Mouse (Mus musculus) cerebellum, adult 9-10 months (tissue): ENCODE results near the gene Grm3.

Source experiments
- DNase-seq: peaks from one replicate; pipeline ENCODE4 v3.0.0; 2022

The Grm3 gene

DNA sequence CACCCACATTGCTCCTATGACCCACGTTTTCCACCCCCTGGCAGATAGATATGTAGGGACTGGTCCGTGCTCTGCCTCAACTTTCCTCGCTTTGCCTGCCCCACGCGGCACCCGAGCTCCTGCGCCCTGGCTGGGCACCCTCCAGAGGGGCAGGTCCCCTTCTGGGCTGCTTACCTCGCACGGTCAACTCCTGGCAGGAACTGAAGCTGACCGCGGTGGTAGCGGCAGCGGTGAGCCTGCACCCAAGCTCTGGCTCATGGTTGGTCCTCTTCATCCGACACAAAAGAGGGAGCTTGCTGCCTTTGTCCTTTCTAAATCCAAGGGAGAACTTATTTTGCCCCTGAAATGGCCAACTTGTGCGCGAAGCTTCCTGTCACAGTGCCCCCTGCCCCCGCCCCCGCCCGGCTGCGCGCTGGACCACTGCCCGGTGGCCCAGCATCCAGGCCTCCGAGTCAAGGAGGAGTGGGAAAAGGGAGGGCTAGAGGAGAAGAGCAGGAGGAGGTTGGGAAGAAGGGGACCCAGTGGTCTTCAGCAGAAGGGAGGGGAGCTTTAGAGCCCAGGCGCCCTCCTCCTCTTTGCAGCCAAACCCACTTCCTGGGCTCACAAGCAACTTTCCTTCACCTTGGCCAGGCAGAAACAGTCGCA, at the start of gene Grm3:
TSS of gene Grm3 (minus strand) at position 215 of the 645 bp plus-strand sequence.
- DNase-seq: no peak

DNA sequence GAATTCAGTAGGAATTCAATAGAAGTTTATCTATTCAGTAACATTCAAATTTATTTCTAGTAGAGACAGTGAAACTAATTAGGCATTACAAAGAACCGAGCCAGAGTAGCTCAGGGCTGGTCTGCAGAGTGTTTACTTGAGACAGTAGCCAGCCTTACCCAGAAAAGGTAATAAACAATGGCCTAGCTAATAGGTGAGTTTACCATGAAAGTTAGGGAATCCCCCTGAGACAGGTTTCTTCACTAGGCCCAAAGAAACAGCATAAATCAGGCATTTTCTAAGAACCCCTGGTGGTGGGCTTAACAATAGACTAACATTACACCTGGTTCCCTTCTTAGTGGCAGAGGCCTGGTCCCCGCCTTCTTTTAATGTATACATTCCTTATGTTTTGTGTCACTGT, 30.8 kb upstream of the Grm3 start:
- DNase-seq: no peak

DNA sequence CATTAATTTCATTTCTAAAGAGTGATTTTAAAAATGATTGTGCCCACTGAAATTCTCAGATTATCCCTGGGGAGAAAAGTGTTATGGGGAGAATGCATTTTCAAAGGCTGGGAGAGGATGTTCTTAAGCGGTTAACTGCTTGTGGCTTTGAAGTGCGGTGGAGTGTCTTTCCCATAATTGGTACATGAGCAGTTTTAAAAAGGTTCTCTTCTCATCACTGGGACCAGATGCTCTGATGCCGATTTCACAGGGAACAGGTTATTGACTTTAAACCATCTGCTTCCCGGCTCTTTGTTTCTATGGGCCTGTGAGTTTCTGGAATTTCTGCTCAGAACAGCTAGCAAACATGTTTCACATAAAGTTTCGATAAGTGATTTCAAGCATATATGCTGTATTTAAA, 23.2 kb upstream of the Grm3 start:
- no peak for DNase-seq

- no peak for DNase-seq
Measured at GRCm38 (mm10) chr5:9744120-9744519, 19.1 kb upstream of the Grm3 start.

GRCm38 (mm10) chr5:9725601-9726268, 765 bp upstream of the Grm3 start:
- peak; percentile 48 for DNase-seq

GRCm38 (mm10) chr5:9724287-9724955, 549 bp downstream of the Grm3 start:
- DNase-seq: no peak

DNA sequence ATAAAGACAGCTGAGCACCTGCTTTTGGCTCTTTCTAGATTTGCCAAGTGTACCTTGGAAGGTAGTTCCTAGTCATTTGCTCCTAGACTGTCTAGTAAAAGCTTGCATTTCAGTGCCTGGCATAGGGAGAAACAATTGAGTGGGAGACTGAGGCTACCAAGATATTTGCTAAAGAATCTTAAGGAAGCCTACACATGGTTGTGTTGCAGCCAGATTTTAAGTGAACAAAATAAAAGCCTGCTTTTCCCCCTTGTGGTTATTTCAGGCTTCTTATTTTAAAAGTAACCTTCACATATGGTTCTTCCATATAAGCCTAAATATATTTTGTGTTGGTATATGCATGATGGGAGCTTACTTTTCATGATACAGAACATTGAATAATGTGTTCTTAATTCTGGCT, 3.8 kb downstream of the Grm3 start:
- no peak for DNase-seq

GRCm38 (mm10) chr5:9716295-9716694, 8.7 kb downstream of the Grm3 start:
- no peak for DNase-seq

GRCm38 (mm10) chr5:9707096-9707495, 17.9 kb downstream of the Grm3 start:
- no peak for DNase-seq

DNA sequence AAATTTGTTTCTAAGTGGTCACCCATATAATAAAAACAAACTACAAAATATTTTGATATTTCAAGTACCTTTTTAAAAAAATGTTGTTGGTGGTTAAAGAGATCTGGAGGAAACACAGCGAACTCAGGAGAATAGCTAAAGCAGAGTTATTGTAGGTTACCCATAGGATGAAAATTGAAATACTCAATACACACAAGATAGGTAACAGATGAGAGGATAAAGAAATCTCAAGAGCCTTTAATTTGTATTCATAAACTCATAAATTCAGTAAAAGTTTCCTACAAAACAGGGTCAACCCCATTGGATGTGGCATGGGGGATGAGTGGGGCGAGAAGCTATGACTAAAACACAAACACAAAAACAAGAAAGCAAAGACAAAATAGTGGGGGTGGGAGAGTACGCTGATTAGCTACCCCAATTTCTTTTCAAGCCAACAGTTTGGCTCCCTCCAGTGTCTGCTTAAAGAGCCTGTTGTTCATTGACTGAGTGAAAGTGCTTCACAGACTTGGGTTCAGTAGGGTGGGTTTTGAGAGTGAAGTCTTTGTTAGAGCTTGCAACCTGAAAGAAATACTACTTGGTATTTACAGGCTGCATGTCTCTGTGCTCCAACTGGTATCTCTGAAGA, 21.5 kb downstream of the Grm3 start:
- no peak for DNase-seq

DNA sequence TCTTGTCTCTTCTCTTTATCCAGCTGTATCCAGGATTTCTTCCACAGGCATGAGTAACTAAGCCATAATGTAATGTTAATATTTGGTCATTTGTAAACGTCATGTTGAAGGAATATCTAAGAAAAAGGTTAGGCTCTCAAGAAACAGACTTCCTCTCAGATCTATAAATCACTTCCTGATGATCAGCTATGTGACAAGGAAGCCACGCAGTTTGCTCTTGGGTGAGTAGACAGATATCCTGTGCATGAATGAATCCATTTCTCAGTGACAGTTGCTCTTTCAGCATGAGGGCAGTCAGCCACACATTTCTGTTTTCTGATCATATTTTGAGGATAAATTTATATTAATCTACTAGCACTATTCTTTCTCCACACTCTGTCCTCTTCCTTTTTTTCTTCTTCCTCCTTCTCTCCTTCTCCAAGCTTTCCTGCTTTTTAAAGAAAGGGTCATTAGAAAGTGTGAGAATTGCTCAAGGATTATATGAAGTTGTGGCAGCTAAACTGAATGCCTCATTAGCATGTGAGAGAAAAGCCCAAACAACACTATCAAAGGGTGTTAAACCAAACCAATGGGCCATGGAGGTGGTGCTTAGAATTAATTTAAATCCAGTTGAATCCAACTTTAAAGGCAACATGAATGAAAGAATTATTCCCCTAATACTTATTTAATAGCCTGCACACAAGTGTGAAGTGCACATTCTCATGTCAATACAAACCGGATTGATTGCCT, 22.1 kb downstream of the Grm3 start:
- DNase-seq: no peak

- no peak for DNase-seq
Measured at GRCm38 (mm10) chr5:9692333-9692732, 32.6 kb downstream of the Grm3 start.

- DNase-seq: no peak
Measured at GRCm38 (mm10) chr5:9690599-9691242, 34.2 kb downstream of the Grm3 start.

DNA sequence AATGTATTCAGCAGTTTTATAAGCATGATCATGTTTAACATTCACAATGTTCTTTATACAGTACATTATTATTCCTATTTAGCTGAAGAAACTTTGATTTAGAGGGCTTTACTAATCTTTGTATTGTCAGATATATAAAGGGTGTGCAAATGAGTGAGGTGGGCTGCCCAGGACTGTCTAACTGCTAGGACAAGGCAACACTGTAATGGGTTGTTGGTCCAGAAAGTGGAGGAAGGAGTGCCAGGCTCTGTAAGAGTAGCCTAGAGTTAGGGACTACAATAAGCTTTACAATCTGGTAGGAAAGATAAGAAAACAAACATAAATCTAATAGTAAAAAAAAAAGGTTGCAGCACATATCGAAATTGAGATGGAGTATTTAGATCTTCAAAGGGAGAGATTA, 34.8 kb downstream of the Grm3 start:
- no peak for DNase-seq

DNA sequence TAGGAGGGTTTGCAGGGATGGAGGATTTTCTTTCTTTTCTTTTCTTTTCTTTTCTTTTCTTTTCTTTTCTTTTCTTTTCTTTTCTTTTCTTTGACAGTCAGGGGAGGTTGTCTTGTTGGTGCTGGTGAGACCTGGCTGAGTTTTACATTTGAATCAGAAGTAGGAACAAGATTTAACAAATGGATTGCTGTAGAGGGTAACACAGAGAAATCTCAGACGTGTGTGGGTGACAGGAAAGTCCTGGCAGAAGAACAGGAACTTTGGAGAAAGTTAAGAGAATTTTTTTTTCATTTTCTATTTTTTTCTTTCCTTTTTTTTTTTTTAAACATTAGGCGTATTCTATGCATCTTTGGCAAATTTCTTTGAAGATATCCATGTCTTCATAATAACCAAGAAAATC, 41.8 kb downstream of the Grm3 start:
- DNase-seq: no peak

GRCm38 (mm10) chr5:9669002-9669401, 56.0 kb downstream of the Grm3 start:
- DNase-seq: no peak

DNA sequence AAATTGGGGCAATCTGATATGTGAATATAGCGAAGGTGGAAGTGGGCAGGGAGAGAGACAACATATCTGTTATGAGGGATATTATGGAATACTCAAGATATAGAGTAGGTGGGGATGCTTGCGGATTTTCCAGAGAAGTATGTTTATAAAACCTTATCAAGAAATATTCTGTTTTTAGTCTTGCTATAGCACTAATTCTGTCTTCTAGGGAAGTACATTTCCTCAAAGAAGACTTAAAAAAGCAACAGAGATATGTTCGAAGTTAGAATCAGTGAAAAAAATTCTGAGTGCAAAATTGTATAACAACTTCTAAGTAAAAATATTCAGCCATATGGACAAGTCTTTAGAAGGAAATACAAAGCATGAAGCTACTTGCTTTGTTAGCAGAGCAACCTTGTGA, 61.6 kb downstream of the Grm3 start:
- no peak for DNase-seq

DNA sequence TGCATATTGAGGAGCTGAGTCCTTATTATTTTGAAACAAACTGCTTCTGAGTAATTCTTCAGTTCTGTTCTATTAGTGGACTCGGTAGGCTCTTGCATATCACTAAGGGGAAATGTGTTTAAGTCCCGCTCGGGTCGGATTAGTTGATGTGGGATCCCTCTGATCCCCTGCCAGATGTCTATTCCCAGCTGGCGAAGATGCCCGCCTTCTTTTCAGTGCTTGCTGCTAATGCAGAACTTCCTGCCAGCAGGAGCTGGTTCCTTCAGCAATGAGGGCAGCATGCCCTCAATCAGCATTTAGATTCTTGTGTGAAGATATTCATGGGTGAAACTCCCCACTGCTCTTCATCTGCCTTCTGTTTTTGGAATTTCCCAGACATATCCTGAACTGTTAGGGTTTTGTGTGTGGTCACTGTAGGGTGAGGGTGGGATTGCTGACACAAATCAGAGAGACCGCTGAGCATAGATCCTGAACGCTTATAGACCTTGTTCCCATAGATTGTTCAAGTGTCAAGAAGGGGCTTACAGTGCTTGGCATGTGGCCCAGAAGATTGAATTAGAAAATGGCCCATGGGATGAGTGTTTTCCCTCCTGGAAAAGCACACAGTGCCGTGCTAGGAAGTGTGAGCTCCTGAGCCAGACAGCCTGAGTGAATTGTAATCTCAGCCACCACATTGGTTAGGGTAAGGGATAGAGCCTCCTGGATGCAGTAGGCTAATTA, 62.9 kb downstream of the Grm3 start:
- no peak for DNase-seq

DNA sequence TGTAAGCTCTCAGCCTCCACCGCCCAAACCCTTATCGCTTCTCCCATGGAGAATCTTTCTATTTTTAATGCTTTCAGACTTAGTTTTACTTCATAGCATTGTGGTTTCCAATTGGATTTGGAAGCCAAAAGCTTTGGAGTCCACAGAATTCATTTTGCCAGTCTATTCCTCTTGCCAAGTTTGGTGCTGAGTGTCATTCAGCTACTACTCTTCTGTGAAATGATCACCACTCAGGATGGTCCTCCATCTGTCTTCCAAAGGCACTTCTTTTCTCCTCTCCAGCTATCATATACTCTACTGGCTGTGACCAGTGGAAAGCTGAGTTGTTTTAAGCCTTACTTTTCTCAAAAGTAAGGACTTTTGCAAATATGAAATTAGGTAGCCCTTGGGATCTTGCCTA, 86.4 kb downstream of the Grm3 start:
- DNase-seq: no peak

GRCm38 (mm10) chr5:9627220-9627619, 97.8 kb downstream of the Grm3 start:
- peak; percentile 25 for DNase-seq

GRCm38 (mm10) chr5:9624396-9624795, 100.6 kb downstream of the Grm3 start:
- no peak for DNase-seq

DNA sequence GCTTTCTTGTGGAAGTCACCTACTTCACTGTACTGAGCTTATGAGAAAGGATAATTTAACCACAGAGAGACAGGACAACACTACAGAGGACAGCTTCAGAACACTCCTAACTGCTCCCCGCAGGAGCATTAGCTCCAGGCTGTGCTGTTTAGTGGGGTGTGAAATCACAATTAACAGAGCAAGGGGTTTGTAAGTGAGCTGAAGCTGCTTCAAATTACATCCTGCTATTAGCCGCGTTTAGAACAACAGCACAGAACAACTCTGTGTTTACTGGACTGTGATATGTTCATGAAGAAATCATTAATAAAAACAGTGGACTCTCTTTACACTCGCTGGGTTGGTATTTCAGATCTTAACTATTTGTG, 101.9 kb downstream of the Grm3 start:
- peak; percentile 14 for DNase-seq
